Mouse (Mus musculus): ENCODE measurements around the gene R3hdm4. TPM values are rescaled to one million over a fixed set of nuclear protein-coding genes. Genes with fewer than 3 reads are reported as not detected.

The R3hdm4 gene
- polyA plus RNA-seq (2012; rRNA removed) = 255 and 260 TPM in 2 replicates

GRCm38 (mm10) chr10:79920958-79921535 lies at the start of gene R3hdm4:
Gene R3hdm4, minus strand, starts transcription at chr10:79921208.

GRCm38 (mm10) chr10:79970415-79971182 lies 49.6 kb upstream of the R3hdm4 start, which contains the start of gene Grin3b:
Gene Grin3b, plus strand, starts transcription at chr10:79970715.

GRCm38 (mm10) chr10:79959847-79960601 lies 39.0 kb upstream of the R3hdm4 start, which contains the start of gene Wdr18:
Gene Wdr18, plus strand, starts transcription at chr10:79960152.

GRCm38 (mm10) chr10:79926491-79927323 lies 5.7 kb upstream of the R3hdm4 start, which contains the start of gene Arid3a:
Gene Arid3a, plus strand, starts transcription at chr10:79927043.

GRCm38 (mm10) chr10:79916808-79917531 lies 4.0 kb downstream of the R3hdm4 start, which contains the start of gene Kiss1r:
Gene Kiss1r, plus strand, starts transcription at chr10:79916971.

GRCm38 (mm10) chr10:79910556-79910955 lies 10.5 kb downstream of the R3hdm4 start, which contains the start of gene Gm26602:
Gene Gm26602, plus strand, starts transcription at chr10:79910856.

GRCm38 (mm10) chr10:79908167-79909091 lies 12.6 kb downstream of the R3hdm4 start, which contains the start of gene Med16:
Gene Med16, minus strand, starts transcription at chr10:79908923.

GRCm38 (mm10) chr10:79890670-79891069 lies 30.3 kb downstream of the R3hdm4 start, which contains the start of gene Cfd:
Gene Cfd, plus strand, starts transcription at chr10:79890853.

GRCm38 (mm10) chr10:79886054-79886453 lies 35.0 kb downstream of the R3hdm4 start, which contains the start of gene Elane:
Gene Elane, plus strand, starts transcription at chr10:79886247.

GRCm38 (mm10) chr10:79874290-79874862 lies 46.6 kb downstream of the R3hdm4 start, which contains the start of the genes Prtn3 and Plppr3:
Gene Prtn3, plus strand, starts transcription at chr10:79874476.
Gene Plppr3, minus strand, starts transcription at chr10:79874634.

Other genes starting within 250 kb of the R3hdm4 start
- 128 and 187 TPM in 2 replicates for gene Cdc34, start 239.0 kb downstream of the R3hdm4 start, polyA plus RNA-seq (2012; rRNA removed)
- gene Gzmm, start 232.2 kb downstream of the R3hdm4 start, polyA plus RNA-seq (2012; rRNA removed) = 0.40 and 0.49 TPM in 2 replicates
- gene Bsg, start 216.7 kb downstream of the R3hdm4 start, polyA plus RNA-seq (2012; rRNA removed) = 297 and 403 TPM in 2 replicates
- gene Hcn2, start 204.6 kb downstream of the R3hdm4 start, polyA plus RNA-seq (2012; rRNA removed) = 4.5 and 13.1 TPM in 2 replicates
- 31.4 and 34.4 TPM in 2 replicates for gene Polrmt, start 174.6 kb downstream of the R3hdm4 start, polyA plus RNA-seq (2012; rRNA removed)
- gene Fgf22, start 166.1 kb downstream of the R3hdm4 start, polyA plus RNA-seq (2012; rRNA removed) = 1.4 and 3.3 TPM in 2 replicates
- gene Rnf126, start 154.3 kb downstream of the R3hdm4 start, polyA plus RNA-seq (2012; rRNA removed) = 95.5 and 175 TPM in 2 replicates
- 20.3 and 35.5 TPM in 2 replicates for gene Fstl3, start 143.9 kb downstream of the R3hdm4 start, polyA plus RNA-seq (2012; rRNA removed)
- 0.06 TPM in 1 of 2 replicates, not detected in the other for gene Prss57, start 130.2 kb downstream of the R3hdm4 start, polyA plus RNA-seq (2012; rRNA removed)
- gene Palm, start 127.6 kb downstream of the R3hdm4 start, polyA plus RNA-seq (2012; rRNA removed) = 22.1 and 34.0 TPM in 2 replicates
- 27.0 and 27.4 TPM in 2 replicates for gene Misp, start 100.2 kb downstream of the R3hdm4 start, polyA plus RNA-seq (2012; rRNA removed)
- gene Ptbp1, start 66.8 kb downstream of the R3hdm4 start, polyA plus RNA-seq (2012; rRNA removed) = 94.3 and 115 TPM in 2 replicates
- gene Prtn3, start 46.7 kb downstream of the R3hdm4 start, polyA plus RNA-seq (2012; rRNA removed) = 0.53 and 0.74 TPM in 2 replicates
- gene Plppr3, start 46.6 kb downstream of the R3hdm4 start, polyA plus RNA-seq (2012; rRNA removed) = 1.6 and 2.0 TPM in 2 replicates
- 0.06 TPM in 1 of 2 replicates, not detected in the other for gene Elane, start 35.0 kb downstream of the R3hdm4 start, polyA plus RNA-seq (2012; rRNA removed)
- 72.2 and 178 TPM in 2 replicates for gene Cfd, start 30.4 kb downstream of the R3hdm4 start, polyA plus RNA-seq (2012; rRNA removed)
- 32.6 and 42.6 TPM in 2 replicates for gene Med16, start 12.3 kb downstream of the R3hdm4 start, polyA plus RNA-seq (2012; rRNA removed)
- not detected in 2 replicates for gene Gm26602, start 10.4 kb downstream of the R3hdm4 start, polyA plus RNA-seq (2012; rRNA removed)
- gene Kiss1r, start 4.2 kb downstream of the R3hdm4 start, polyA plus RNA-seq (2012; rRNA removed) = 7.4 and 9.7 TPM in 2 replicates
- gene Arid3a, start 5.8 kb upstream of the R3hdm4 start, polyA plus RNA-seq (2012; rRNA removed) = 7.4 and 10.0 TPM in 2 replicates
- 24.7 and 30.0 TPM in 2 replicates for gene Wdr18, start 38.9 kb upstream of the R3hdm4 start, polyA plus RNA-seq (2012; rRNA removed)
- 0.12 TPM in 1 of 2 replicates, not detected in the other for gene Grin3b, start 49.5 kb upstream of the R3hdm4 start, polyA plus RNA-seq (2012; rRNA removed)
- gene Tmem259, start 63.1 kb upstream of the R3hdm4 start, polyA plus RNA-seq (2012; rRNA removed) = 256 and 400 TPM in 2 replicates
- gene Cnn2, start 67.4 kb upstream of the R3hdm4 start, polyA plus RNA-seq (2012; rRNA removed) = 68.4 and 74.9 TPM in 2 replicates
- gene Abca7, start 75.3 kb upstream of the R3hdm4 start, polyA plus RNA-seq (2012; rRNA removed) = 14.0 and 17.3 TPM in 2 replicates
- gene Arhgap45, start 95.4 kb upstream of the R3hdm4 start, polyA plus RNA-seq (2012; rRNA removed) = 6.0 and 9.1 TPM in 2 replicates
- 51.4 and 57.1 TPM in 2 replicates for gene Polr2e, start 118.6 kb upstream of the R3hdm4 start, polyA plus RNA-seq (2012; rRNA removed)
- gene Gpx4, start 126.0 kb upstream of the R3hdm4 start, polyA plus RNA-seq (2012; rRNA removed) = 404 and 629 TPM in 2 replicates
- 25.7 and 25.9 TPM in 2 replicates for gene Sbno2, start 184.4 kb upstream of the R3hdm4 start, polyA plus RNA-seq (2012; rRNA removed)
- 89.6 and 104 TPM in 2 replicates for gene Stk11, start 194.6 kb upstream of the R3hdm4 start, polyA plus RNA-seq (2012; rRNA removed)
- 2,554 and 5,321 TPM in 2 replicates for gene Atp5d, start 217.4 kb upstream of the R3hdm4 start, polyA plus RNA-seq (2012; rRNA removed)
- gene Cbarp, start 219.6 kb upstream of the R3hdm4 start, polyA plus RNA-seq (2012; rRNA removed) = 18.7 and 25.0 TPM in 2 replicates
- 112 and 128 TPM in 2 replicates for gene Midn, start 227.1 kb upstream of the R3hdm4 start, polyA plus RNA-seq (2012; rRNA removed)
- gene Cirbp, start 244.8 kb upstream of the R3hdm4 start, polyA plus RNA-seq (2012; rRNA removed) = 45.7 and 52.7 TPM in 2 replicates

Data from stomach, adult 2 months (tissue).